Mouse (Mus musculus) regulatory T cell (primary cell): ENCODE measurements around the gene Col15a1.

Experiments
- in situ Hi-C: fragments of 300-600 bp; cut with MboI, MseI; formaldehyde crosslinking; loops from one replicate; pipeline ENCODE4 v1.15.1; 2025; ENCODE audit warnings: high pct_unique_total_duplicates

Col15a1 gene

DNA sequence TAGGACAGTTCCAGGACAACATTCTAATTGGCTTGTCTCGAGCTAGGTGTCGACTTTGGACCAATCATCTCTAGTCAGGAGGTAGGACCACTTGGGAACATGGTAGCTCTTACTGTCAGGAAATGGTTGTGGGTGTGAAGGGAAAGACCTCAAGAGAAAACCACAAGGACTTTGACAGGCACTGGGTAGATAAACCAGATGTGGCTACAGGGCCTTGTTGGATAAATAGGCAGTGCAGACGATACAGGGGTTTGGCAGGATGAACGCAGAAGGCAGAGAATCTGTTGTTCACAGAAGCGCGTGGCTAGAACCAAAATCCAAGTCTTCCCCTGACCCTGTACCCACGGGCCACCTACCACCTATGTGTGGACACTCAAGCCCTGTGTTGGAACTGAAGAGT is 94.6 kb downstream of the Col15a1 start:
- in situ Hi-C loops = no loop called here

DNA sequence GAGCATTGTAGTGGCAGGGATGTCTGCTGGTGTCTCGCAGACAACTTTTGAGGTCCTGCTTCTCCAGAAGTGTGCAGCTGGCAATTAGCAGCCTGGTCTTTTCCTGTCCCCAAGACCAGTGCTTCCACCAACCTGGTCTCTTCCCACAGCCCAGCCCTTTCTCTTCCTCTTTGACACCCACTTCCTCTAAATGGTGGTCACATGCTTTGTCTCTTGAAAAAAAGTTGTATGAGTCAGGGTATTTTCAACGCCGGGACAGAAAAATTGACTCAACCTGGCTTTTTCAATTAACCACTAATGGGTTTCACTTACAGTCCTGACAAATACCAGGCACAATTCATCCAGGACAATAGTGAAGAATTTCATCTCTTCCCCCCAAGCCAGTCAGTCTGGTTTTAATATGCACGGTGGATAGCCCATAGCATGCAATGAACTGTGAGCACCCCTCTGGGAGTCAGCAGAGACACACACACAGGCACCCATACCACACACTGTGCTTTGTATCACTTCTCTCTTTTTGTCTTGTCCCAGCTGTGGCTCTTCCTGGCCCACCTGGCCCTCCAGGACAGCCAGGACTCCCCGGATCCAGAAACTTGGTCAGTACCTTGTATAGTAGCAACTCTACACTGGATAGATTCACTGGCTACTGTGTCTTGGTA is 95.5 kb downstream of the Col15a1 start:
- in situ Hi-C loops = no loop called here

DNA sequence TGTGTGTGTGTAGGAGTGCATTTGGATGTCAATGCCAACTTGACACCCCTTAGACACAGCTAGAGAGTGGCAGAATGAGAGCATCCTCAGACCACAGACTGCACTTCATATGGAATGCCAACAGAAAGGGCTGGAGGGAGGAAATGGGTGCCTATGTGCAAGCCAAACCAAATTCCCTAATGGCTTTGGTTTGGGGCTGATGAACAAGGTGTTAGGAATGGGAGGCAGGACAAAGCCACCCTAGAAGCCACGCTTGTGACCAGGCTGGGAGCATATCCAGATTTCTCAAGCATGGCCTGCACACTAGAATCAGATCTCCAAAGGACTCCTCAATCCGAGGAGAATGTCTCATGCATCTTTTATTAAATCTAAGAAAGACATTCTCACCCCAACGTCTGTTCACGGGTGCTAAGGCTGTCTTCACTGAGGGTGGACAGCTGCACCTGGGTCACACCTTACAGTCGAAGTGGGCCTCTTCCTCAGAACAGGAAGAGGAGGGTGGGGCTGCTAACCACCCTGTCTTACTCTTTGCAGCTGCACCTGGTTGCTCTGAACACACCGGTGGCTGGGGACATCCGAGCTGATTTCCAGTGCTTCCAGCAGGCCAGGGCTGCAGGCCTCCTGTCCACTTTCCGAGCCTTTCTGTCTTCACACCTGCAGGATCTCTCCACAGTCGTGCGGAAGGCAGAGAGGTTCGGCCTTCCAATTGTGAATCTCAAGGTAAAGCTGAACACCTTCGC is 102.1 kb downstream of the Col15a1 start:
- in situ Hi-C loops = no loop called here

DNA sequence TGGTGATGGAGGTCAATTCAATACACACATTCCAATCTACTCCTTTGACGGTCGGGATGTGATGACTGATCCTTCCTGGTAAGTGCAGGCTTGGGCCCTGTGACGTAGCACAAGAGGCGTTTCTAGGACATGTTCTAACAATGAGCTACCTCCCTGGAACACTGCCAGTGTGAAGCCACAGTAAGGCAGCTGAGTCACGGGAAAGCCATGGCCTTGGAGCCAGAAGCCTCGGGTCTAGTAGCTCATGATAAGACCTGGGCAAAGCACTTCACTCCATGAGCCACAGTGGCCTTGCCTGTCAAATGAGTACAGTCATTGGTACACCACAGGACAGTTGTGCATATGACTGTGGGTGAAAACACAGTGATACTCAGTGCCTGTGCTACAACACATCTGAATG is 102.9 kb downstream of the Col15a1 start:
- in situ Hi-C loops = no loop called here

DNA sequence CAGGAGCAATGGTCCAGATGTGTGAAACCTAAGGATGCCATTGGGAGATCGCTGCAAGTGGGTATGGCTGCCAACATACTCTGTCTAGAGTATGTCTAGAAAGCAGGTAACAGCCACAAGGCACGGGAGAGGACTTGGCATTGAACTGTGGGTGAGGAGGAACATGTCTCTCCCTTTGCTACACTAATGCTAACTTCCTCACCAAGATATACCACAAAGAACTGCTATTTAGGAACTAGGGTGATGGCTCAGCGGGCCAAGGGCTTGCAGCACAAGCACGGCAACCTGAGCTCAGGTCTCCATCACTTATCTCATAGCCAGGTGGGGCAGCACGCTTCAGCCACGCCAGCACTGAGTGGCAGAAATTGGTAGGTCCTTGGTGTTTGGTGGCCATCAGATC is 103.5 kb downstream of the Col15a1 start:
- in situ Hi-C loops = no loop called here

DNA sequence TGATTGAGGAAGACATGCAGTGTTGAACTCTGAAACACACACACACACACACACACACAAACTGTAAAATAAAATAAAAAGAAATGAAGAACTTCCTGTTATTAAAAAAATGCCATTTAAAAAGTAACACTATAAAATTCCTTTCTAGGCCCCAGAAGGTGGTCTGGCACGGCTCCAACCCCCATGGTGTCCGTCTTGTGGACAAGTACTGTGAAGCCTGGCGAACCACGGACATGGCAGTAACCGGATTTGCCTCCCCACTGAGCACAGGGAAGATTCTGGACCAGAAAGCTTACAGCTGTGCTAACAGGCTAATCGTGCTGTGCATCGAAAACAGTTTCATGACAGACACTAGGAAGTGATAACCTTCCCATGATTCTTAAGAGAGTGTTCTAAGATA is 104.0 kb downstream of the Col15a1 start:
- in situ Hi-C loops = no loop called here

DNA sequence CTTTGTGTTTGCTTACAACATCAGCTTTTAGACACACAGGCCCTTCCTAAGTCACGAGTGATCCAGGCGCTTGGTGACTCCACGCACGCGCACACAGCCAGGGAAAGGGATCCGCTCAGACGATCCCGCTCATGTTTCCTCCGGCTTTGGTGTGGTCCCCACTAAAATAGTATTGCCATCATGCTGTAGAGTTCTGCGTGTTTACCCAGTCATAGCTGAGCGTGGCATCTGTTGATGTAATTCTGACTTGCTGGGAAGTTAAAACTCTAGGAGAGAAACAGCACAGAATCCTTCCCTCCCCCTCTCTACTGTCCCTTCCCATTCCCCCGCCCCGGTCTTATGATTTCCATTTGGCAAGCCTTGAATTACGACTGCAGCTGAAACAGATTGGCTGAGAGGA is 104.7 kb downstream of the Col15a1 start:
- in situ Hi-C loops = no loop called here

DNA sequence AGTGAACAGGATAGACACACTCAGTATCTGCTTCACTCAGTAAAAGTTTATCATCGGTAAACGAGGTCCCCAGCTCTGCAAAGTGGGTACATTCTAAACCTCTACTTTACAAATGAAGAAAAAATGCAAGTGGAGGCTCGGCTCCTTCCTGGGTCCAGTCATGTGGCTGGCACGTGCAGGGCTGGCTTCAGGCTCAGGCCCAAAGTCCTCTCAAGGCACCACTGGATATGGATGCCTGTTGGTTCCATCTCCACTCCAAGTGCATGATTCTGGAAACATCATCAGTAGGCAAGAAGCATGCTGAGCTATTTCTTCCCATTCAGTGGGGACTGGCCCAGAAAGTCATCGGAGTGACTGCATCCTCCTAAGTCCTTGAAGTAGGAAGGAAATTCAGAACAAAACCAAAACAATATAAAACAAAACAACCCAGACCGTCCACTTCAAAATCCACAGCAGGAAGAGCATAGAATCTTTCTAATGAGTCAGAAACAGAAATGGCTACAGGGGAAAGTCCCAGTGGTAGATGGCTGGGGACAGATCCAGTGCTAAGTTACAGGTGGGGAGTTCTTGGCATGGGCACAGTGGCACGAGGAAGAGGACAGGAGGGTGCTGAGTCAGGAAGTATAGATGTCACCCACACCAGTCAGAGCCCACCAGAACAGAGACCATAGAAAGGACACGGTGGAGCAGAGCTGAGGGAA is 105.9 kb downstream of the Col15a1 start:
- in situ Hi-C loops = no loop called here

DNA sequence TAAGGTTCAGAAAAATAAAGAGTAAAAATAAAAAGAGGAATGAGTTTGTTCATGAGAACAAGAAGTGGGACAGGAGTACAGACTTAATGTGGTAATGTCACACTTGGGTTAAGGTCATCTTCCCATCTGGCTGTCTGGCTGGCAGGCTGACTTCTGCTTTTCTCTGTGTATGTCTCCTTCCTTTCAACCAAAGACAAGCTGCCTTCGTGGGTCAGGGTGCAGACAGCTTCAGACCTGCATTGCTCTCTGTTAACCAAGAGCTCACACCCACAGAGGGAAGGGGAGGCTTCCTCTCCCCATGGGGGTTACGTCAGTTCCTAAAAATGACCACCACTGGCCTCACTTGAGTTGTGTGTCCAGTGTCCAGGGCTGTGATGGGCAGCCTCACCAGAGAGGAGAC is 107.5 kb downstream of the Col15a1 start:
- in situ Hi-C loops = loop anchor here (5.0 kb wide), 1 partner anchor 38 kb away; no protein-coding TSS in a partner anchor

DNA sequence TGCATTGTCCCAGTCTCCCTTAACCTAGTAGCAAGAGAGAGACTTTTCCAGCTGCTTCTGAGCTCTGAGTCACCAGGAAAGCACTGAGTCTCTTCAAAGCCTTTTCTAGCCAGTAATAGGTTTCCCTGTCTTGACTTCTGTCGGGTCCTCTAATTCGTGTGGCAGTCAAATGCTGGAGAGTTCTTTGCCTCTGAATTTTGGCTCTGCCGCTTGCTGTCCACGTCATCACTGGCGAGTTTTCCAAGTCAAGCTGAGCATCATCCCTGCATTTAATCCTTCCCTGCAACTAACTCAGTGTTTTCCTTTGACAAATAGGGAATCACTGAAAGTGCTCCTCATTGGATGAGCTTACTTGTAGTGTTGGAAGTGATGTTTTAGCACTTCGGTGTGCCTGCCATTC is 108.5 kb downstream of the Col15a1 start:
- in situ Hi-C loops = loop anchor here (5.0 kb wide), 1 partner anchor 39 kb away; no protein-coding TSS in a partner anchor

DNA sequence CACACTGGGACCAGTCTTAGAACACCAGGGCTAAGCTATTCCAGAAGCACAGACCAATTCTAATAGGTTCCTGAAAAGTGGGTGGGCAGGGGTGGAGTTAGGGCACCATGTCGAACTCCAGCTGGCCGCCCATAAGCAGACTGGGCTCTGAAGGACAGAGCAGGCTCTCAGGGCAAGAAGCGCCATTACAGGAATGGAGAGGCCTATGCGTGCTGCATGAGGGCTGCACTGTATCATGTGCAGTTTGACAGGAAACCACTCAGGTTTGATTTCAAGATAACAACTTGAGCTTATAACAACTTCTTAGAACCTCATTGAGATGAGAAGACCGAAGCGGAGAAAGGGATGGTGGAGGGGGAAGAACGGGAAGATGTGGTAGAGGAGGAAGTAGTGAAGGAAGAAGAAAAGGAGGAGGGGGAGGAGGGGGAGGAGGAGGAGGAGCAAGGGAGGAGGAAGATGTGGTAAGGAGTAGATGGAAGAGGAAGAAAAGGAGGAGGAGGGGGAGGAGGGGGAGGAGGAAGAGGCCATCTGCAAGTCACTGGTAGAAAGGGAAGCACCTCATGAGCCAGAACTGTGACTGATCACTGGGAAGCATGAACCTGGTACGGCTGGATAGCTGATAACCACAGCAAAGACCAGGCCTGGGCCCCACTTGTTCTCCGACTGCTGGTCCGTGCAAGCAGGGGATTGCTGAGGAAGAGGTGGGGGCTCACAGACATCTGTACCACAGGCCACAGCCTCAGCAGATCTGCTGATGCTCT is 111.8 kb downstream of the Col15a1 start:
- in situ Hi-C loops = loop anchor here (5.0 kb wide), 1 partner anchor 42 kb away; no protein-coding TSS in a partner anchor

DNA sequence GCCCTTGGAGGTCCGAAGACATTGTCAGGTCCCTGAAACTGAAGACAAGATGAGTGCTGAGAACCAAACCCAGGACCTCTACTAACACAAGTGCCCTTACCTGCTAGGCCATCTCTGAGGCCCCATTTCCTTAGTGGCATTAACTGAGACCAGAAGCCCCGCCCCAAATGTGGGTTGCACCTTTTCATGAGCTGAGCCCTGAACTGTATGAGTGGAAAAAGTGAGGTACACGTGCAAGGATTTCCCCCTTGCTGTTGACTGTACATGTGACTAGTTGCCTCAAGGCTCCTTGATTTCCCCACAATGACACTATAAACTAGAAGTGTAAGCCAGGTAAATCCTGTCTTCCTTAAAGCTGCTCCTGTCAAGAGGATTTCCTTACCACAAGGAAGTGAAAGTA is 114.4 kb downstream of the Col15a1 start:
- in situ Hi-C loops = no loop called here

DNA sequence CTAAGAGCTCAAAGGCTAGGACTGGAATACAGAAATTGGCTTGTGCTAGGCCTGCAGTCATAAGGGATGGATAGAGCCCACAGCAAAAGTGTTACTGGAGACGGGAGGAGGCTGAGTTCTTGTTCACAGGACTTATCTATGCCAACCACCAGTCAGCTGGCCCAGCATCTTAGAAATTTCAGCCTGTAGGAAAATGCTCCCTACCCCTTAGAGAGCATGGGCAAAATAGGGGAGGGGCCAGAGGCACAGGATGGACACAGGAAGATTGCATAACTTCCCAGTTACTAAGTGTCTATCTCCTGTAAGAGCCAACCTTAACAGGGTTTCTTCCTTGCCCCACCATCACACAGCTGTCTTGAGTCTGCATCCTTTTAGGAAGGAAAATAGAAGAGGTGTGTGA is 116.2 kb downstream of the Col15a1 start:
- in situ Hi-C loops = no loop called here

DNA sequence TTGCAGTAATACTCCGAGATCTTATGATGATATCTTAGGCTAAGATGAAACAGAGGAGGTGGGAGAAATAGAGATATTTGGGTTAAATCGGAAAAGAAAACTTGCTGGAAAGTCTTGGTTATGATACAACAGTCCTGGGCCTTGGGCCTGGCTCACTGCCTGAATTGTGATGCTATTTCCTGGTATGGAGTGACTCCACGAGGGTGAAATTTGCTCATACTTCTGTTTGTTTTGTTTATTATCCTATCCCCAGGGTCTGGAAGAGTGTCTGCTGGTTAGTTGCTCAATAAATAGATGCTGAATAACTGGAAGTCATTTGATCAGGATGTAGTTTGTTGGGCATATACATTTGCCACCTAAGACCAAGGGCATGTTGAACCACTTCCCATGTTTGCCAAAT is 119.8 kb downstream of the Col15a1 start:
- in situ Hi-C loops = no loop called here

DNA sequence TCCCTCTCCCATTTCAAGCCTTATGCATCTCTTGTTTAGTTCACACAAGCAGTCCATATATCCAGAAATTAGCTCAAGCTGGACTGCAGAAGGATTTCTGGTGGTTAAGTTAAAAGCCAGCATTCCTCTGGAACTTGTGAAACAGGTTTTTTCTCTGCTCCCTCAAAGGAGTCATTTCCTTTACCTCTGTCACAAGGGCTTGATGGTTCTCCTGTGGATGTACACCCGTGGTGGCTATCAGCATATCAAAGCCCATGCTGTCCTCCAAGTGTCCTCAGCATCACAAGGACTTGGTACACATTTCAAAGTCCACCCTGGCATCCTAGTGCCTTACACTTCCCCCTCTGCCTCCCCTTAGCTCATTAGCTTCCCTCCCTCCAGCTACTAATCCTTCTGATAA is 121.3 kb downstream of the Col15a1 start:
- in situ Hi-C loops = no loop called here

DNA sequence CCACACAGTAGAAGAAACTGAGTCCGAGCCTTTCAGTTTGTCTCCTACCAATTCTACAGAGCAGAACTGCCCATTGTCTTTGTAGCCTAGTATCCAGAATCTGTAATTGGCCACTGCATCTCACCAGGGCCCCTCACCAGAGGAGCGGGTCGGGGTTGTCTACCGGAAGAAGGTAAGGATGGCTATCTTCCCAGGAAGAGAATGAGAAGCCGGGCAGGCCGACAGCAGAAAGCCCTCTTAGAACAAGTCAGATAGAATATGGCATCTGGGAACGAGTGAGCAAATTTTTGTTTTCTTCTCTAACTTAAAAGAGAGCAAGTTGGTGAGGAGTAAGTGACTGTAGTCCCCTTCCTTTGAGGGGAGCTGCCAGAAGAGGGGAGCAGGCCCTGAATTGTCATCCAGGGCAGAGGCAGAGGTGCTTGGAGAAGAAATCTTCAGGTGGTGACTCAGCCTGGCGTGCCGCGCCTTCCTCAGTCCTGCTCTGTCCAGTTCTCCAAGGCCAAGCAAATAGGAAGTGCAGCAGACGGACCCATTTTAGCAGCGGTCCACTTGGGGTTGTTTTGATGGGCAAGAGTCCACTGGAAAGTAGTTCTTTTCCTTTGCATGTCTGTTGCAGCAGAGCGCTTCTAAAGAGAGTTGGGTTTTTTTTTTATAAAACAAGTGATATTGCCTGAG is 122.6 kb downstream of the Col15a1 start:
- in situ Hi-C loops = no loop called here

DNA sequence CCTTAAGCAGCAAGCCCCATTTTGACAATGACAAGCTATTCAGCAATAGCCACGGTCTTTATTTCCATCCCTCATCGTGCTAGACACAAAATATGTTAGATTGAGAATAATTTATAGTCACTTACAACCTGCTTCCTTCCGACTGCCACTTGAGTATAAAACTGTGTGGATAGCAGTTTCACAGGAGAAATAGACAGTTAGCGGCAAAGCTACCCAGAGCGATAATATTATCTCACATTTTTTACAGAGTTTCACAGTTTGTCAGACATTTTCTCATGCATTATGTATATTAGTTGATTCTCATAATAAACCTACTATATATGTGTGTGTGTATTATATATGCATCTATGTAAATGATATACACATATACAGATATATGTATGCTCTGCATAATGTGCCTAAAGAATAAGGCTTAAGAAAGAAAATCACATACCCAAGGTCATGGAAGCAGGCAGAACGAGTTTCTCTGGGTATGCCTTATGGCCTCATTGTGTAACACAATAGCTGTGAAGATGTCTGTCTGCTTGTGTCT is 124.9 kb downstream of the Col15a1 start:
- in situ Hi-C loops = no loop called here

DNA sequence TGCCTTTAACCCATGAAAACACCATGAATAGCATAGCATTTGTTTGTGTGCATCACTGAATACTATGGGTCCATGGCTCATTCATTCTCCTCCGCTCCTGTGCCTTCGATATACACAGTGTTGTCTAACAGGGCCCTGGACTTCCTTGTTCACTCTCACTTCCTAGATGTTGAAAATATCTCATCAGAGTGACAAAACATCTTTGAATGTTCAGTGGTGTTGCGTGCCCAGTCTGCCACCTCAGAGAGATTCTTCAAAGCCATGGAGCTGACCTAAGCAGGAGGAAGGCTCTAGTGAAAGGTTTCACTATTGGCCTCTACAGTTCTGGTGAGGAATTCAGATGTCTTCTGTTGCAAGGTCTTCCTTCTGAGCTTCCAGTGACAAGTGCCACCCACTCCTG is 125.6 kb downstream of the Col15a1 start:
- in situ Hi-C loops = no loop called here

DNA sequence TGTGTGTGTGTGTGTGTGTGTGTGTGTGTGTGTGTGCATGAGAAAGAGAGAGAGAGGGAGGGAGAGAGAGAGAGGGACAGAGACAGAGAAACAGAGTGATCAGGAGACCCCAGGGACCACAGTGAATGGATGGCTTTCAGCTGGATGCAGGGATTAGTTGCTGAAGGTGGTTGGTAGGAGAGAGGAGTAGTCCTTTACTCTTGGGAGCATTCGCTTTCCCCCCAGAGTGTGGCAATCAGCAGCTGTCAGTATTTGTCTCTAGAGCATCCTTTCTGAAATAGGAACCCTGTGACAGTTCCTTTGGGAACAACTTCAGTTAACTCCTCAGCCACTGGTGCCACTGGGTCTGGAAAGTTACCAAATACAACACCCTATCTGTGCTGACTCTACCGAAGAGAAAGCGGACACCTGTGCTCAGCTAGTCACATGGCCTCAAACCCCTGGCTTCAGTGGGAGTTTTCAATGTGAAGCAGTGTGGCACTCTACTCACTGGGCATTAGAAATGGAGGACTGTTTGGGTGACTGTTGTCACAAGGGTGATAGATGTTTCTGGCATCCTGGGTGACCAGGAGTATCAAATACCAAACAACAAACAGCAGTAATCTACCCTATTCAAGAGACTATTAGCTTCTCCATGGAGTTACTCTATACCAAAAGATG is 129.1 kb downstream of the Col15a1 start:
- in situ Hi-C loops = no loop called here

DNA sequence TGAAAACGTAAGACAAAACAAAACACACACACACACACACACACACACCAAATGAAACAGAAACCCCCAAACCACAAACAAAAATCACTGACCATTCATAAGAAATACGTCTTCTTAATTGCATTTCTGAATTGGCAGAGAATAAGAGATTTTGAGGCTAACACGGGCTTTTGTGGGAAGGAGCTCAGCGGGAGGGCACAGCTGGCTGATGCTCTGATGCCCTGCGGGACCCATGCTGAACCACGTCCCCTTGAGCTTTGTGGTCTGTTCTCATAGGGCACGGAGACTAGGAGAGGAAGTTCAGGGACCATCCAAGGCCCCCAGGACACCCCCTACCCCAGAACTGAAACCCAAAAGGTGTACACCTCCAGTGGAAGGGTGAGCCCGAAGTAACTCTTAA is 134.7 kb downstream of the Col15a1 start:
- in situ Hi-C loops = no loop called here

DNA sequence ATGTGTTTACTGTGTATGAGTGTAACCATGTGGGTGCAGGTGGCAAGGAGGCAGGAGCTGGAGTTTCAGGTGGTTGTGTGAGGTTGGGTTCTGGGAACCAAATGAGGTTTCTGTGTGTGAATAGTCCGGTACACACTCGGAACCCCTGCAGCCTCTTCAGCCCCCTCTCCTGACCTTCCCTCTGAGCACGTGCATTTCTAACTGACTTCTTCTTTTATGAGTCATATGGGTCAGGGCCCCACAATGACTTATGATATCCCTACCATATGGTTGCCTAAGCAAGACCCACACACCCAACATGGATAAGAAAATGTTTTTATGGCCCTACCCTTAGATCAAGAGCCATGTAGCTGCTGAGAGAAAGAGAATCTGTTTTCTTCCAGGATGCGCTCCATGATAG is 139.1 kb downstream of the Col15a1 start:
- in situ Hi-C loops = loop anchor here (5.0 kb wide), 1 partner anchor 95 kb away; no protein-coding TSS in a partner anchor
